Mouse (Mus musculus) activated CD4-positive, CD25-positive, alpha-beta regulatory T cell, adult 4 months (primary cell): ENCODE results near the gene Slc43a2. TPM values are rescaled to one million over a fixed set of nuclear protein-coding genes. Genes with fewer than 3 reads are reported as not detected.

Experiments used
- ATAC-seq: one replicate; pipeline ENCODE4 v1.8.0; 2017
- polyA plus RNA-seq, 2 experiments: library from polyadenylated mRNA; unstranded; fragments of 100-300 nt; shearing (Covaris generic); gene quantifications; one replicate each; pipeline ENCODE4 v1.2.1; 2017

Slc43a2 gene
- 10 to 100 TPM; 18.3 to 18.7 TPM for polyA plus RNA-seq

DNA sequence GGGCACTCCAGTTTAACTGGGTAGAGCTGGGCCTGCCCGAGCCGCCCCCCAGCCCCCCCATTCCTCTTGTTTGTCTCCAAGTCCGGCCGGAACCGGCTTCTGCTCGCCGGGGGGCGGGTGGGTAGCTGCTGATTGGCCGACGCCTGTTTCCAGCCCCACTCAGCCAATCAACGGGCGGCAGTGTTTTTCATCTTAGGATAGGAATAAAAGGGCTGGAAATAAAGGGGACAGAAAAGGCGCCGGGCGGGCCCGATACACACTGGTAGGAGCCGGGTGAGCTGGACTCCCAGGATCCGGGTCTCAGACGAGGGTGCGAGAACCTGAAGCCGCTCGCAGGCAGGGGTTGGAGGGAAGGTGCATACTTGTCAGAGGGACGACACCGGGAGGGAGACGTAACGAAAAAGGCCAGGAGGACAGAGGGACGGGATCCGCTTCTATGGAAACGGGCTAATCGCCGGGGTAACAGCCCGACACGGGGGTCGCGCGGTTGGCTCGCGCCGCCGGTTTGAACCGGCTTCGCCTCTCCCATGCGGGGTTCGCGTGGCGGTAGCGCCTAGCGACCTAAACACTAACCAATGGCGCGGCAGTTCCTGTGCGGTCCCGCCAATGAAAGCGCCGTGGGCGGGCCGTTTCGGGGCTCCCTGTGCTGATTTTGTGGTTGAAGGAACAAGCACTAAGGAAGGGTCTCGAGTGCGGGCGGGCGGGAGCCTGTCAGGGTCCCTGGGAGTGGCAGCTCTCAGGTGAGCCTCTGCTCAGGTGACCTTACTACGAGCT is at the start of gene Slc43a2:
Gene Slc43a2 (plus strand): TSS at position 226 of the 774 bp plus-strand sequence.
- ATAC-seq, result peak; percentile 74

DNA sequence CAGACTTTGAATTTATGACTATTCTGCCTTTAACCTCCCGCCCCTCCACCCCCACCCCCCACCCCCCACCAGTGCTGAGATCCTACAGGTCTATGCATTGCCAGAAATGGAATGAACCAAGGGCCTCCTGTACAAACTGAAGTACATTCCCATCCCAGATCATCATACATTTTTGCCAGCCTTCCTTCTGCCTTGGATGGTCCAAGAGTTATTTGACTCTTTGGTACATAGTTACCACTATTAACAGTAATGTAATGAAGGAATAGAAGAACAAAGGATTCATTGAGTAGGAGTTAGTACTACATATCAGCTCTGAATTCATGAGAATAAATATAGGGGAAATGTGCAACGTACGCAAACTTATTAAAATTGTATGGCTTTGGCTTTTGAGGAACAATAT is 45.3 kb upstream of the Slc43a2 start:
- ATAC-seq, result no peak

- ATAC-seq, result peak; percentile 100
These were observed 44.8 kb upstream of the Slc43a2 start, which contains the start of gene Prpf8 for GRCm38 (mm10) chr11:75486601-75487285. TSS of gene Prpf8 (plus strand) at chr11:75486816.

DNA sequence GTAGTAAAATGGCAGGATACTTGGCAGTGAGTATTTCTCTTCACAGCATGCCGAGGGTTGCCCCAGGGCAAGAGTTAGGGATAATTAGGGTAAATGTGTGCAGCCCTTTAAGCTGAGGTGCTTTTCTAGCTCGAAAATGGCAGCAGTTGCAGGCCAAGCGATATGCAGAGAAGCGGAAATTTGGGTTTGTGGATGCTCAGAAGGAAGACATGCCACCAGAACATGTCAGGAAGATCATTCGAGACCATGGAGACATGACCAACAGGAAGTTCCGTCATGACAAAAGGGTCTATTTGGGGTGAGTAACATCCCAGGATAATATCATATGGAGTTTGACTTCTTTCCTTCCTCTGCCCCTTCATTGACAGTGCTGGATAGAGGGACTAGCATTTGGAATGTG is 44.0 kb upstream of the Slc43a2 start:
- ATAC-seq, result no peak

DNA sequence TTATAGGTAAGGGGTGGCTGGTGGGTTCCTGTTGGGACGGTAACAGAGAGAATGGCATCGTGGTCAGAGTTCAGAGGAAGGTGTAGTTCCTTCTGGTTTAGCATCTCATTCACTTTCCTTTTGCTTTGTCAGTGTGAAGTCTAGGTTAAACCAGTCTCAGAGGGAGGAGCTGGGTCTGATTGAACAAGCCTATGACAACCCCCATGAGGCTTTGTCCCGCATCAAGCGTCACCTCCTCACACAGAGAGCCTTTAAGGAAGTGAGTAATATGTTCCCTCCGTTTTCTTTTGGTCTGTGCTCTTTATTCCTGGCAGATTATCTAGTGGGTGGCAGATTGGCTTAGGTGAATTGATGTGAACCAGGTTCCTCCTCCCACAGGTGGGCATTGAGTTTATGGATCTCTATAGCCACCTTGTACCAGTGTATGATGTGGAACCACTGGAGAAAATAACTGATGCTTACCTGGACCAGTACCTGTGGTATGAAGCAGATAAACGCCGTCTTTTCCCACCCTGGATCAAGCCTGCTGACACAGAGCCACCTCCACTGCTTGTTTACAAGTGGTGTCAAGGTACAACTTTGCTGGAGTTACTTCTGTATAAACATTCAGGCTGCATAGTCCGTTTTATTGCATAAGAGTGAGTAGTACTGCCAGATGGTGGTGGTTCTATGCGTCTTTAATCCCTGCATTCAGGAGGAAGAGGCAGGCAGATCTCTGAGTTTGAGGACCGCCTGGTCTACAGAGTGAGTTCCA is 37.0 kb upstream of the Slc43a2 start:
- no peak for ATAC-seq

DNA sequence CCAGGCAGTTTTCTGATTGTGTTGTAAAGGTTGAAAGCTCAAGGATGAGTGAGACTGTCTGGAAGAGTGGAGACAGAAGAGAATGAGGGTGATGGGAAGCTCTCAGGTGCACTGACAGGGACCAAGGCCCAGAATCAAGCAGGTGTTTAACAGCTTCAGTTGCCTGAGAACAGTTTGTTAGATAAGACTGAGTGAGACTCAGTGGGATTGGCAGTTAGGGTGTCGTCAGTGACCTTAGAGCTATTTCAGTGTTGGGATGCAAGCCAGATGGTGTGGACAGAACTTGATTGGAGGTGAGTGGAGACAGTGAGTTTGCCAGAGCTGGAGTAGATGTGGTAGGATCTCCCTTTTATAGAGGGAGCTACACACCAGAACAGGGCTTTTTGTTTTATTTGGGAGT is 33.4 kb upstream of the Slc43a2 start:
- ATAC-seq, result no peak

DNA sequence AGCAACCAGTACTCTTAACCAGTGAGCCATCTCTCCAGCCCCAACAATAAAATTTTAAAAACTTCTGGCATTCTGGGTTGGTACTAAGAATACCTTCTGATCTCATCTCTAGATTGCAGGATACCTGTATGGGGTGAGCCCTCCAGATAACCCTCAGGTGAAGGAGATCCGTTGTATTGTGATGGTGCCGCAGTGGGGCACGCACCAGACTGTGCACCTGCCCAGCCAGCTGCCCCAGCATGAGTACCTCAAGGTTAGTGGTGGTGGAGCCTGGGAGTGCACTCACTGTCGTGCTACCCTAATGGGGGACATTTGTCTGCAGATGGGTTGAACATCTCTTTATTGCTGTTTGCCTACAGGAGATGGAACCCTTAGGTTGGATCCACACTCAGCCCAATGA is 23.3 kb upstream of the Slc43a2 start:
- ATAC-seq, result no peak

- no peak for ATAC-seq
These were observed 22.6 kb upstream of the Slc43a2 start for GRCm38 (mm10) chr11:75508904-75509303.

GRCm38 (mm10) chr11:75509741-75510626 is 21.5 kb upstream of the Slc43a2 start, which contains the start of gene Rilp:
TSS of gene Rilp (plus strand) at chr11:75510094.
- ATAC-seq, result no peak

DNA sequence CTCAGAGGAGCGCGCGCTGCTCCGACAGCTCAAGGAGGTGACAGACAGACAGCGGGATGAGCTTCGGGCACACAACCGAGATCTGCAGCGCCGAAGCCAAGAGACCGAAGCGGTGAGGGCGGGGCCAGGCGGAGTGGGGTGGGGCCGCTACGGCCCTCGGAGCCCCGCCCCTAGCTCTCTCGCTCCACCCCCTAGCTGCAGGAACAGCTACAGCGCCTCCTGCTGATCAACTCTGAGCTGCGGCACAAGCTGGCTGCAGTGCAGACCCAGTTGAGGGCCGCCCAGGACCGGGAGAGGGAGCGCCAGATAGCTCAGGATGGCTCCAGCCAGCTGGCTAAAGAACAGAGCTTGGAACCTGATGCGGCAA is 20.9 kb upstream of the Slc43a2 start:
- ATAC-seq, result peak; percentile 85

GRCm38 (mm10) chr11:75511213-75511612 is 20.3 kb upstream of the Slc43a2 start:
- ATAC-seq, result no peak

- no peak for ATAC-seq
These were observed 19.0 kb upstream of the Slc43a2 start for GRCm38 (mm10) chr11:75512301-75513018.

DNA sequence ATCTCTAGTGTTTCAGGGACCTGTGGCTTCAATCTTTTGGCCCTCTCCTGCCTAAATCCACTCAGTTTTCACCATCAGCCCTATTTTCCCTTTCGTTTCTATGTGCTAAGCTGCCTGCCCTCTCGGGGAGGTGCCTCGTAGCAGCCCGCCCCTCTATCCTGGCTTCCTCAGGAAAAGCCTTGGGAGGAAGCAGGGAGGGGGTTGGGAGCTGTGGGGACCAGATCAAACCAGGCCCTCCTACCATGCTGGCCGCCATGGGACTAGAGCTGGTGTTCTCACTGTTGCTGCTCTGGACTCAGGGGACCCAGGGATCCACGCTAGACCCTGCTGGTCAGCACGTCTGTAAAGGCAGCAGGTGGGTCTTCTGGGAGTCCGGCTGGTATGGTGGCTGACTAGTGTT is 18.2 kb upstream of the Slc43a2 start, which contains the start of gene Scarf1:
Gene Scarf1 (plus strand): TSS at position 205 of the 400 bp plus-strand sequence.
- ATAC-seq, result no peak

DNA sequence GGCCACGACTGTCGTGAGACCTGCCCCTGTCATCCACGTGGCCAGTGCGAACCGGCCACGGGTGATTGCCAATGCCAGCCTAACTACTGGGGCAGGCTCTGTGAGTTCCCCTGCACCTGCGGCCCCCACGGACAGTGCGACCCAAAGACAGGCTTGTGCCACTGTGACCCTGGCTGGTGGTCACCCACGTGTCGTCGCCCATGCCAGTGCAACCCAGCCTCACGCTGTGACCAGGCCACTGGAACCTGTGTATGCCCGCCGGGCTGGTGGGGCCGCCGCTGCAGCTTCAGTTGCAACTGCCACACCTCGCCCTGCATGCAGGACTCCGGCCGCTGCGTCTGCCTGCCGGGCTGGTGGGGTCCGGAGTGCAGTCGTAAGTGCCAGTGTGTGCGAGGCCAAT is 16.3 kb upstream of the Slc43a2 start:
- ATAC-seq, result no peak

- ATAC-seq, result no peak
These were observed 11.5 kb upstream of the Slc43a2 start for GRCm38 (mm10) chr11:75519834-75520633.

DNA sequence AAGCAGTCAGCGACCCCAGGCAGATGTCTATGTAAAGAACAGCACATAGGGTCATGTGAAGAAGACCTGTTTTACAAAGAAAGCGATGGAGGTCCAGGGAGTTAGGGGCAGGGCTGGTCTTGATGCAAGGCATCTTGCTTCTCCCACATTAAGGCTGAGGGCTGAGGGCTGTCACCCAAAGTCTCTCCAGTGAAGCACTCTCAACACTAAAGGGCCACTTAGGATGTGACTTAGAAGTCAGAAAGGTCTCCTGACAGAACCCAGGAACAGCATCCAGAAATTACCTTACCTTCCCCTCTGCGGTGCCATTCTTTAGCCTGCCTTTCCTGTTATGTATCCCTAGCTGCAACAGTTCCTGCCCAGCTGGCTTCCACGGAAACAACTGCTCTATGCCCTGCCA is 9.9 kb upstream of the Slc43a2 start:
- no peak for ATAC-seq

DNA sequence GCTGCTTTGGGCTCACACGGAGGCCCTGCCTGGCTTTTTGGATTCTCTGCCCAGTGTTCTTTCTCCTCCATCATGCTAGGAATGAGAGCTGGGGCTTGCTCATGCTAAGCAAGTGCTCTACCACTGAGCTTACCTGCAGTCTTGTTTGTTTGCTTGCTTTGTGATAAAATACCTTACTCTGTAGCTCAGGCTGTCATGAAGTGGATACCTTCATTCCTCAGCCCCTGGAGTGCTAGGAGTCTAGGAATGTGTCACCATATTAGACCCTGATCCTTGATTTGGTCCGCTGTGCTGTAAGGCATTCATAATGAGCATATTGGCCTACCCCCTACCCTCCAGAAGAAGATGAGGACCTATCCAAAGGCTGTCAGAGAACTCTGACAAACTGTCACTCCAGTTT is 8.7 kb upstream of the Slc43a2 start:
- no peak for ATAC-seq

GRCm38 (mm10) chr11:75525531-75526125 is 5.9 kb upstream of the Slc43a2 start:
- ATAC-seq, result no peak

DNA sequence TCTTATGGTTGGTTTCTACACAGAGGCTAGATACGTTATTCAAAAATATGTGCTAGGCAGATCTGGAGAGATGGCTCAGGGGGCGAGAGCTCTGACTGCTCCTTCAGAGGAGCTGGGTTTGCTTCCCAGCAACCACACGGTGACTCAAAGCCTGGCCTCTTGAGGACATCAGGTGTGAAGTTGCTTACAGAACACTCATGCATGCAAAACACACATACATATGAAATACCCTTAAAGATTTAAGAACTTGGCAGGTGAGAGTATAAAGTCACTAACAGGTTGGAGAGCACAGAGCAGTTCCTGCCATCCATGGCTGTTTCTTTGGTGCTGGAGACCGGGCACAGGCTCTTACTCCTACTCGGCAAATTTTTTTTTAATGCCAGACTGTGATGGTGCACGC is 4.6 kb upstream of the Slc43a2 start:
- no peak for ATAC-seq

DNA sequence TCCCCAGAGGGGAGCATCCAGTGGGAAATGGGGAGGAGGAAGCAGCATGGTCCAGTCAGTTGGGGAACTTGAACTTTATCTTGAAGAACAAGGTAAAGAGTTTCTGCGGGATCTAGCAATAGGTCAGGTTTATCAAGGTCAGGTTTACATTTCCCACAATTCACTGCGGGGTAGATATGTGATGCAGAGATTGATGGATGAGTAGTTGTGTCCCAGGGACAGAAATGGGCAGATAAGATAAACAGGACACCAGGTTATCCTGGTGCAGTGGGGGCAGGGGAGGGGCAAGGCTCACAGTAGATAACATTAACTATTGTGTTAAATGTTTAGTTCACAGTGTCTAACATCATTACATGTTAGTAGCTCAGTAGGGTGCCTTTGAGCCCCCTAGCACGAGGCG is 1.7 kb upstream of the Slc43a2 start:
- no peak for ATAC-seq
